Mouse (Mus musculus) embryonic fibroblast, embryonic 13.5 days (primary cell): ENCODE results near the gene Ankrd44. TPM values are rescaled to one million over a fixed set of nuclear protein-coding genes. Genes with fewer than 3 reads are reported as not detected.

Experiments used
- H3K27ac ChIP-seq: 2 replicates; pipeline ENCODE4 v1.5.1; 2012; ENCODE audit warnings: low read length, control low read depth, inconsistent platforms; ENCODE audit not compliant: insufficient read depth
- H3K4me1 ChIP-seq: 2 replicates; pipeline ENCODE4 v1.6.1; 2011; ENCODE audit warnings: low read length; ENCODE audit not compliant: control insufficient read depth, insufficient read depth
- H3K4me3 ChIP-seq: 2 replicates; pipeline ENCODE4 v1.5.1; 2011; ENCODE audit warnings: mild to moderate bottlenecking, control low read depth, low read length; ENCODE audit not compliant: insufficient read depth
- CTCF ChIP-seq: IDR thresholded peaks from 2 replicates; pipeline ENCODE4 v1.5.1; 2011; ENCODE audit warnings: mild to moderate bottlenecking, control low read depth, low read length, moderate library complexity, borderline replicate concordance; ENCODE audit not compliant: insufficient read depth
- POLR2A ChIP-seq: IDR thresholded peaks from 2 replicates; pipeline ENCODE4 v1.6.1; 2011; ENCODE audit warnings: low read depth, mild to moderate bottlenecking, control low read depth, low read length, moderate library complexity
- polyA plus RNA-seq: library from polyadenylated mRNA; stranded (reverse); fragments of >200 nt; gene quantifications from 2 replicates; pipeline ENCODE4 v1.2.4, GENCODE M21; 2011; ENCODE audit warnings: low read depth; ENCODE audit not compliant: missing spikeins, insufficient read length

Gene Ankrd44
- polyA plus RNA-seq, 1 experiment, result 24.8 TPM

DNA sequence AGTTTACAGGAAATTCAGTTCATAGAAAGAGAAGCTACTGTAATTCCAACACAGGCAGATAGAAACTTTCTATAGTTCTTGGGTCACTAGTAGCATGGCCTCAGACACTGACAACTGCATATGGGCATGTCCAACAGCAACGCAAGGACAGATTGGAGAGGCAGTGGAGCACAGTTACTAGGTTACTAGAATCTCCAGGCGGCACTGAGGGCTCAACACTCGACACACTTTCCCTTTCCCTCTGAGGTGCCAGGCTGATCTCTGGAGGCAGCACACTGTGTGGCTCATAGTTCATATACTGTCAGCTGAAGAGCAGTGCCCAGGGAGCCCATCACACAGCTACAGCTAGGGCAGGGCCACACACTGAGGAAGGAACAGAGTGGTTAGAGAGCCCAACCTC lies 118.4 kb downstream of the Ankrd44 start:
- TF ChIP-seq CTCF (no peak), POLR2A (no peak)
- Histone ChIP-seq H3K27ac (no peak overlapping the region), H3K4me1 (peaks cover 3% of the 10 kb centered on the region; the same call in 1 of the 2 replicates), H3K4me3 (no peak overlapping the region)

DNA sequence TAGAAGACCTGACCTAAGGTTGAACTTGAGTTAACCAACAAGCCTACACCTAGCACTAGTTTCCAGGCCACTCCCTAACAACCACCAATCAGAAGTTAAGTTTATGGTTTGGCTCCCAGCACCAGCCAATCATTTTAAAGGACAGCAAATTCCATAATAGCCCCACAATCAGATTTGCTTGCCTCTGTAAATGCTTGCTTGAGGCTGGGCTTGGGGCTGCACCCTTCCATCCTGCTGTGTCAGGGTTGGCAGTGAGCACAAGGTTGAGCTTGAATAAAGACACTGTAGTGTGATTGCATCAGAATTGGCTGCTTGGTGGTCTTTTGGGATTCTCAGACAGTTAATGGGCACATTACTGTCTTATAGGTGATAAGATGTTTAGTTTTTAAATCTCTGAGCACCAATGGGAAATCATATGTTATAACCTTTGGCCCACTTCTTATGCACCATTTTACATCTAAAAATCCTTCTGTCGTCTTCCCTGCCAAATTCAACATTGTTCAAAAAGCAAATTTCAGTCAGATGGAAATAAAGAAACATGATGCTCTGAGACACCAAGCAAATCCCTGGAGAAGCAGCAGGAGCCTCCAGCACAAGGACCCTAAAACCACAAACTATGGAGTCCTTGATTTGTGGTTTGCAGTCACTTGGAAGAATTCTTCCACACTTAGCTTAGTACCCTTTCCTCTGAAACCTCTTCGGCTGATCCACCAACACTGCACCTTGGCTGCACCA lies 119.9 kb downstream of the Ankrd44 start:
- Histone ChIP-seq H3K4me1 (peaks cover 3% of the 10 kb centered on the region; the same call in 1 of the 2 replicates), H3K4me3 (no peak overlapping the region), H3K27ac (peak overlapping the region; percentile 27; the same call in 1 of the 2 replicates)
- TF ChIP-seq POLR2A (no peak), CTCF (no peak)

DNA sequence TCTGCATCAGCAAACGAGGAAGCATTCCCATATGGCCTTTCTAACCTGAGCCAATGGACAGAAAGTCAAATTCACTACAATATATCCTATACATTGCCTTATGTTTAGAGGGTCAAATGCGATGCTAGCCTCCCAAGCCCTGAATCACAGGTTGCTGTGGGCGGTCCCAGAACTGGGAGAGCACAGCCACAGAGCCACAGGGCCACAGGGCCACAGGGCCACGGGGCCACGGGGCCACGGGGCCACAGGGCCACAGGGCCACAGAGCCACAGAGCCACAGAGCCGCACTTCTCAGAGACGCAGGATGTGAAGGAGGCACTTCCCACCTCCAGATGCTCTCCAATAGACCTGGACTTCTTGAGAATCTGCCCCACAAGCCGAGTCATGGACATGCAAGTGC lies 121.8 kb downstream of the Ankrd44 start:
- Histone ChIP-seq H3K4me3 (no peak overlapping the region), H3K4me1 (peaks cover 3% of the 10 kb centered on the region; the same call in 1 of the 2 replicates), H3K27ac (no peak overlapping the region)
- TF ChIP-seq CTCF (no peak), POLR2A (no peak)

DNA sequence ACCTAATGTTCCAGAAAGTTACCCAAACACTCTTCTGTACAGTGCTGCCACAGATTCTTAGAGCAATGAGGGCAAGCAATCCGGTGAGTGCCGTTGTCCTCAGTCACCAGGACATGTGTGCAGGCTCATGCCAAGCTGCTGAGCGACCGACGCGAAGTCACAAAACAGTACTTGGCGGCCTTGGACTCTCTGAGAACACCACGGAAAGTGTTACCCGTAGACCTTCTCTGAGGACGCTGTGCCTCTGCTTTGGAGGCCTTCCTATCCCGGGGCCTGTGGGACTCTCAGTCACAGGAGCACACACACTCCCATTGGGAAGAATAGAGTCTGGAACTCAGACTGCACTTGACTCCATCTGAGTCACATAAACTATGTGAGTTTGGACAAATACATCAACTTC lies 123.5 kb downstream of the Ankrd44 start:
- H3K4me3 ChIP-seq, result no peak overlapping the region
- no peak overlapping the region for H3K27ac ChIP-seq
- no peak for TF ChIP-seq POLR2A
- TF ChIP-seq CTCF, result no peak
- H3K4me1 ChIP-seq, result peaks cover 4% of the 10 kb centered on the region; the same call in 1 of the 2 replicates

DNA sequence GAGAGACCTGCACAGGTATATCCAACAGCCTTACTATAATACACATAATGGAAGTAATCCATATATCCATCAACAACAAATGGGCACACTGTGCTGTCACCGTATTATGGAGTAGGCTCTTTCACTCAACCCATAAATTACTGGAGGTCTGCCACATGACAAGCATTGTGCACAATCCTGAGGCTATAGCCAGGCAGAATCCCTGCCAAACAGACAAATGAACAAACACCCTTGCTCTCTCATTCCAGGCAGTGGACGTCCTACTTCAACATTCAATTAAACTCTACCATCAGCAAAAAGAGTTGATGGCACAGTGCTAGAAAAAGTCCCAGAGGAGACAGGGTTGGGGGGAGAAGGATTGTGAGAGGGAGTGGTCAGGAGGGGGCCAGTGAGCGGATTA lies 124.9 kb downstream of the Ankrd44 start:
- no peak for TF ChIP-seq CTCF
- no peak for TF ChIP-seq POLR2A
- Histone ChIP-seq H3K4me3 (no peak overlapping the region), H3K27ac (no peak overlapping the region), H3K4me1 (peaks cover 3% of the 10 kb centered on the region; the same call in 1 of the 2 replicates)

DNA sequence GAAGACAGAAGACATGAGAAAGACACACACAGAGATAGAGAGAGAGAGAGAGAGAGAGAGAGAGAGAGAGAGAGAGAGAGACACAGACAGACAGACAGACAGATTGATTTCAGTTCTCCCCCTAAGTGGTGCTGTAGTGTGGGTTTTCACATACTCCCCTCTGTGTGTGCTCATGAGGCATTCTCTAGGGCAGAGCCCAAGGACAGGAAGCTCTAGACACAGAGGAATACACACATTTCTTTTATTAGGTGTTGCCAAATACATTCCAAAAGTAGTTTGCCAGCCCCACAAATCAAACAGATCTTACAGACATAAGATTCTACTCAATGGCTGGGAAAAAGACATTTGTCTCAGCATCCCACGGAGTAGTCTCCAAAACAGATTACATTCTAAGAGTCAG lies 126.8 kb downstream of the Ankrd44 start:
- H3K4me3 ChIP-seq, result no peak overlapping the region
- H3K27ac ChIP-seq, result peak overlapping the region; percentile 85
- TF ChIP-seq CTCF, result no peak
- no peak for TF ChIP-seq POLR2A
- peaks cover 3% of the 10 kb centered on the region; the same call in 1 of the 2 replicates for H3K4me1 ChIP-seq

DNA sequence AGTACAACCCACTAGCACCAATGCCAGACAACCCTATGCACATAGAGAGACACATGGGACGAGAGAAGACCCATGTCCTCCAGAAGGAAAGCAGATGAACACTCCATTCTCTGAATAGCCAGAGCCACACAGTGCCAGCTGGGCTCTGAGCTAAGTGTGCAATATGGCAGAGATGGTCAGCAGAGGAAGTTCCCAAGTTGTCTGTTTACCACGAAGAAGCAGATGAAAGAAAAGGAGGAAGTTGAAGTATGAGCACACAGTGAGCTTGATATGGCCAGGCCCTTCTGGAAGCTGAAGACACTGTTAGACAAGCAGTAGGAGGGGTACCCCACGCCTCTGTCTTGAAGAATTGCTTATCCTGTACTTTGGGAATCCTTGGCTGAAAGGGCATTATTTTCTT lies 127.8 kb downstream of the Ankrd44 start:
- no peak overlapping the region for H3K27ac ChIP-seq
- no peak for TF ChIP-seq POLR2A
- no peak for TF ChIP-seq CTCF
- H3K4me1 ChIP-seq, result peaks cover 3% of the 10 kb centered on the region; the same call in 1 of the 2 replicates

DNA sequence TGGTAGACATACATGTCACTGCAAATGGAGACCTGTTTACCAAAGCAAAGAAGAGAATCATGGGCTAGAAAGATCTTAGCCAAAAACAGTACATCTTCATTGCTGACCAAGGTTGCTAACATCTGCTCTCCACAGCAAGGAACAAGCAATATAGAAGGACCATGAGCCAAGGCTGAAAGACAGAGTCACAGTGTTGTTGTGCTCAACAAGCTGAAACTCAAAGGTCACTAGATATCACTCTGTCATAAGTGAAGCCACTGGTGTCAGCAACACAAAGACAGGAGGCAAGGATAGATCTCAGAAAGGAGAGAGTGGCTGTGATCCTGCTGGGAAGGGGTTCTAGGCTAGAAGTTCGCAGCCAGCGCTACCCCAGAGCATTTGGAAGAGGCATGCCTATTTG lies 131.5 kb downstream of the Ankrd44 start:
- TF ChIP-seq CTCF (no peak), POLR2A (no peak)
- no peak overlapping the region for H3K4me3 ChIP-seq
- H3K27ac ChIP-seq, result no peak overlapping the region
- peaks cover 3% of the 10 kb centered on the region; the same call in 1 of the 2 replicates for H3K4me1 ChIP-seq

More for the DNA sequence above, 127.8 kb downstream of the Ankrd44 start:
- H3K4me3 ChIP-seq, result no peak overlapping the region

DNA sequence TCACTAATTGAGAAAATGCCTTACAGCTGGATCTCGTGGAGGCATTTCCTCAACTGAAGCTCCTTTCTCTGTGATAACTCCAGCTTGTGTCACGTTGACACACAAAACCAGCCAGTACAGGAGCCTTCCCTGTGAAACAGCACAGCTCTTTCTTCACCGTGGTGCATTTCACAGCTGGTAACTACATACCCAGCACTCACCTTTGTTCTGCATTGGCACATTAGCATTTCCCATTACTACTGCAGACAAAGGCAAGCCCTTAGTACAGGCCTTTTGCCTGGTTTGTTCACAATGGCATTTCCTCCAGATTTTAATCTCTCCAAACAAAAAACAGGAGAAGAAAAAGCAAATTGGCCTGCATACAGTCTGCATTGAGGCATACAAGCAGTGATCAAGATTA lies 134.8 kb downstream of the Ankrd44 start:
- no peak for TF ChIP-seq POLR2A
- no peak for TF ChIP-seq CTCF
- H3K4me1 ChIP-seq, result no peaks in the 10 kb centered on the region
- no peak overlapping the region for H3K4me3 ChIP-seq
- no peak overlapping the region for H3K27ac ChIP-seq

DNA sequence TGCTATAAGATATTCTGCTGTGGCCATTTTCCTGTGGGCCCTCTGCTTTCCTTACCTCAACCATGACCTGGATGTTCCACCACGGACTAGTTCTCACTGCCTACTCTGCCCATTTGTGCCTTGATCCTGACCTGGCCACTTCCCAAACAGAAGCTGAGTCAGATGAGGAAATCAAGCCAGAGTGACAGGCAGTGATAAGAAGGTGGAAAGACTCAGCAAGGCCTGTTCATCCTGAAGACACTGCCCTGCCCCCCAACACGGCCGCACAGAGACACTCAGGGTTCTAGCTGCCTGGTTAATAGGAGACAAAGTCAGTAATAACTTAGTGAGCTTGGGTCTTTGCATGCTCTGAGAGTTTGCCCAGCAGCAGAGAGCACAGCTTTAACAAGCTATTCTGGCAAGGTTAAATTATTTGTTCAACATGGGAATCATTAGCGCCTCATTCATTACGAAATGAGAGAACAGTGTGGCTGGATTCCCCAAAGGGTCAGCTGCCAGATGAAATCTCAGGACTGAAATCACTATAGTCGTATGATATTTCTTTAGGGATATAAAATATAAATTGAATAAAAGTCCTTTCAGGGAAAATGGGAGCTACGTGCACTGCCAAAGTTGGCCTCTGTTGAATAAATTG lies 136.7 kb downstream of the Ankrd44 start:
- no peak overlapping the region for H3K4me3 ChIP-seq
- H3K27ac ChIP-seq, result no peak overlapping the region
- no peaks in the 10 kb centered on the region for H3K4me1 ChIP-seq
- no peak for TF ChIP-seq CTCF
- TF ChIP-seq POLR2A, result no peak
